Mouse (Mus musculus) forebrain, embryonic 16.5 days (tissue): Measurements from ENCODE around the gene B020031M17Rik. TPM values are rescaled to one million over a fixed set of nuclear protein-coding genes. Genes with fewer than 3 reads are reported as not detected.
"Not testable (repeated sequence)": the region's sequence is repeated elsewhere in the genome, so short reads cannot be mapped to it uniquely, and the experiment has no call there.

Experiments
- ATAC-seq: fragments of 200-750 bp; cut with Nextera tagmentation; 2 replicates; pipeline ENCODE4 v1.8.0; 2017; ENCODE audit warnings: mild to moderate bottlenecking, moderate library complexity
- H3K27ac ChIP-seq: fragments of 300-500 bp; sonication (generic); 2 replicates; pipeline ENCODE4 v1.5.1; 2014; ENCODE audit warnings: low read length, control low read depth
- H3K27me3 ChIP-seq: fragments of 300-500 bp; sonication (generic); replicated peaks from 2 replicates; pipeline ENCODE4 v1.6.1; 2014; ENCODE audit warnings: low read length; ENCODE audit not compliant: control insufficient read depth, insufficient read depth
- H3K36me3 ChIP-seq: fragments of 300-500 bp; sonication (generic); 2 replicates; pipeline ENCODE4 v1.6.1; 2014; ENCODE audit not compliant: control insufficient read depth, insufficient read depth
- H3K4me1 ChIP-seq: fragments of 300-500 bp; sonication (generic); replicated peaks from 2 replicates; pipeline ENCODE4 v1.6.1; 2014; ENCODE audit warnings: low read length; ENCODE audit not compliant: control insufficient read depth, insufficient read depth
- H3K4me2 ChIP-seq: fragments of 300-500 bp; sonication (generic); 2 replicates; pipeline ENCODE4 v1.6.1; 2014; ENCODE audit warnings: mild to moderate bottlenecking, low read length, control low read depth
- H3K4me3 ChIP-seq: fragments of 300-500 bp; sonication (generic); replicated peaks from 2 replicates; pipeline ENCODE4 v1.5.1; 2014; ENCODE audit warnings: mild to moderate bottlenecking, low read length, control low read depth
- H3K9ac ChIP-seq: fragments of 300-500 bp; sonication (generic); replicated peaks from 2 replicates; pipeline ENCODE4 v1.6.1; 2014; ENCODE audit warnings: low read depth, low read length, control low read depth
- H3K9me3 ChIP-seq: fragments of 300-500 bp; sonication (generic); 2 replicates; pipeline ENCODE4 v1.6.1; 2016; ENCODE audit warnings: low read length; ENCODE audit not compliant: control insufficient read depth
- WGBS: fragments of 180-500 bp; shearing (Covaris S2); extraction: QIAGEN DNeasy Blood & Tissue Kit; methylation state at CpG from one replicate; pipeline ENCODE4 v1.1.7; 2014; 5-methylcytosine and 5-hydroxymethylcytosine counted together
- polyA plus RNA-seq: library from polyadenylated mRNA; unstranded; fragments of >200 nt; fragmentation: Nextera tagmentation; extraction: Ambion mirVana; gene quantifications from 2 replicates; pipeline ENCODE4 v1.2.1, GENCODE M21; 2015

B020031M17Rik gene
- not detected in 2 replicates for polyA plus RNA-seq

- not testable (repeated sequence) for H3K4me2 ChIP-seq, H3K27me3 ChIP-seq, H3K27ac ChIP-seq, H3K9me3 ChIP-seq, H3K9ac ChIP-seq, H3K4me1 ChIP-seq, H3K4me3 ChIP-seq, ATAC-seq, H3K36me3 ChIP-seq
- 68% methylated on average over 3 of the region's 6 CpGs for WGBS
These were observed at the start of gene B020031M17Rik for GRCm38 (mm10) chr13:119950706-119951105. TSS of gene B020031M17Rik (minus strand) at chr13:119950806.

- ATAC-seq, H3K9me3 ChIP-seq, H3K4me2 ChIP-seq, H3K4me1 ChIP-seq, H3K4me3 ChIP-seq, H3K9ac ChIP-seq, H3K27me3 ChIP-seq, H3K27ac ChIP-seq, H3K36me3 ChIP-seq: not testable (repeated sequence)
- no CpG with 5 or more reads among the region's 4 CpGs for WGBS
These were observed 48.6 kb upstream of the B020031M17Rik start for GRCm38 (mm10) chr13:119999215-119999614.

GRCm38 (mm10) chr13:119998442-119999086 lies 48.0 kb upstream of the B020031M17Rik start:
- H3K4me2 ChIP-seq, H3K9me3 ChIP-seq, H3K9ac ChIP-seq, H3K36me3 ChIP-seq, H3K27me3 ChIP-seq, H3K27ac ChIP-seq, H3K4me3 ChIP-seq, H3K4me1 ChIP-seq: not testable (repeated sequence)
- ATAC-seq: peak; percentile 69
- no CpG with 5 or more reads among the region's 22 CpGs for WGBS

- not testable (repeated sequence) for H3K27me3 ChIP-seq, H3K4me3 ChIP-seq, H3K4me1 ChIP-seq, H3K27ac ChIP-seq, ATAC-seq, H3K9ac ChIP-seq, H3K9me3 ChIP-seq, H3K4me2 ChIP-seq, H3K36me3 ChIP-seq
- WGBS: no CpG with 5 or more reads among the region's 10 CpGs
These were observed 41.4 kb upstream of the B020031M17Rik start for GRCm38 (mm10) chr13:119991917-119992496.

GRCm38 (mm10) chr13:119991264-119991663 lies 40.7 kb upstream of the B020031M17Rik start:
- not testable (repeated sequence) for H3K9ac ChIP-seq, H3K4me1 ChIP-seq, H3K9me3 ChIP-seq, H3K27ac ChIP-seq, H3K4me3 ChIP-seq, H3K36me3 ChIP-seq, H3K27me3 ChIP-seq, H3K4me2 ChIP-seq
- WGBS: no CpG with 5 or more reads among the region's 13 CpGs
- ATAC-seq: peak; percentile 28; the same call in 1 of the 2 replicates

GRCm38 (mm10) chr13:119969163-119969562 lies 18.6 kb upstream of the B020031M17Rik start:
- not testable (repeated sequence) for H3K27me3 ChIP-seq, H3K27ac ChIP-seq, H3K36me3 ChIP-seq, H3K4me2 ChIP-seq, H3K4me1 ChIP-seq, H3K4me3 ChIP-seq, H3K9ac ChIP-seq, H3K9me3 ChIP-seq, ATAC-seq
- no CpG with 5 or more reads among the region's 13 CpGs for WGBS

- H3K4me1 ChIP-seq, ATAC-seq: not testable (repeated sequence)
These were observed 17.6 kb upstream of the B020031M17Rik start for GRCm38 (mm10) chr13:119968193-119968592.

GRCm38 (mm10) chr13:119965968-119966367 lies 15.4 kb upstream of the B020031M17Rik start:
- not testable (repeated sequence) for H3K27me3 ChIP-seq, H3K9me3 ChIP-seq, H3K4me3 ChIP-seq, H3K36me3 ChIP-seq, ATAC-seq, H3K4me1 ChIP-seq, H3K27ac ChIP-seq, H3K9ac ChIP-seq
- H3K4me2 ChIP-seq: peak overlapping the region; percentile 26
- under 1% methylated on average over 18 of the region's 22 CpGs for WGBS

More at GRCm38 (mm10) chr13:119968193-119968592, 17.6 kb upstream of the B020031M17Rik start:
- not testable (repeated sequence) for H3K4me3 ChIP-seq, H3K9me3 ChIP-seq, H3K27me3 ChIP-seq, H3K27ac ChIP-seq, H3K4me2 ChIP-seq, H3K9ac ChIP-seq, H3K36me3 ChIP-seq
- WGBS: no CpG with 5 or more reads among the region's 14 CpGs

- not testable (repeated sequence) for H3K9ac ChIP-seq, H3K4me3 ChIP-seq, H3K27ac ChIP-seq, H3K4me2 ChIP-seq, H3K9me3 ChIP-seq, H3K27me3 ChIP-seq, H3K36me3 ChIP-seq, H3K4me1 ChIP-seq
- ATAC-seq: peak; percentile 70
- WGBS: 0% methylated on average over 14 of the region's 34 CpGs
These were observed 14.8 kb upstream of the B020031M17Rik start for GRCm38 (mm10) chr13:119965302-119965952.
